Mouse (Mus musculus): Measurements from ENCODE around the gene Zfp949.
A peak's percentile ranks its signal among the peaks of the same experiment; 100 is the strongest.
"Not testable (repeated sequence)": the region's sequence is repeated elsewhere in the genome, so short reads cannot be mapped to it uniquely, and the experiment has no call there.

Zfp949 gene

DNA sequence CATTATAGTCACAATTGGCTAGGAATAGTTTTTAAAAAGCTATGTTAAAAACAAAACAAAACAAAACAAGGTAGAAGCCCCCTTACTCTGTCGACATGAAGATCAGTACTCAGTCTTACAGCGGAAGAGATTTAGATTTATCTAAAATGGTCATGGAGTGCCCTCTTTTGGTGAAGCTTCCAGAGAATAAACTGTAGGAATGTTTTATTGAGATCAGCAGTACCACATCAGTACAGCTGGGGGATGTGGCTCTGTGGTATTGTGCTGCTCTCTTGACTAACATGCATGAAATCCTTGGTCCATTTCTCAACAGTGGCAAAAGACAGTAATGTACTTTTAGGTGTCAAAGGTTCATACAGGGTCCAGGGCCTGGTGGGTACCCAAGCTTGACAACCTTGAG is 5.0 kb upstream of the Zfp949 start:
- DNase-seq (ENCODE audit: low spot score) = peak; percentile 63

GRCm38 (mm10) chr9:88545534-88545933 is 2.3 kb upstream of the Zfp949 start:
- peak; percentile 55 for DNase-seq (ENCODE audit: low spot score)

DNA sequence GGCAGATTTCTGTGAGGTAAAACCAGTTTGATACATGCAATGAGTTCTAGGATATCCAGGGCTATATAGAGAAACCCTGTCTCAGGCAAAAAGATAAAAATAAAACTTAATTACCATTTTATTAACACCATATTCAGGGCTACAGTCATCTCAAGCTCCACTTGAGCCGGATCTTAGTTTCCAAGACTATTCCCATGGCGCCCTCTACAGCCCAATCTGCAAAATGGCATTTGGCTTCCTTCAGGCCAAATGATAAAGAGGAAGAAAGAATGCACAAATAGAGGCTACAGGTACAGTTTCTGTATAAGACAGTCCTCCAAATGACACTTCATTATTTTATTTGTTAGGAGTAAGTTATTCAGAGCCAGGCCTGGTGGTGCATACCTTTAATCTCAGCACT is 1.7 kb upstream of the Zfp949 start:
- peak; percentile 63 for DNase-seq (ENCODE audit: low spot score)

GRCm38 (mm10) chr9:88546657-88547056 is 1.2 kb upstream of the Zfp949 start:
- DNase-seq (ENCODE audit: low spot score) = no peak

DNA sequence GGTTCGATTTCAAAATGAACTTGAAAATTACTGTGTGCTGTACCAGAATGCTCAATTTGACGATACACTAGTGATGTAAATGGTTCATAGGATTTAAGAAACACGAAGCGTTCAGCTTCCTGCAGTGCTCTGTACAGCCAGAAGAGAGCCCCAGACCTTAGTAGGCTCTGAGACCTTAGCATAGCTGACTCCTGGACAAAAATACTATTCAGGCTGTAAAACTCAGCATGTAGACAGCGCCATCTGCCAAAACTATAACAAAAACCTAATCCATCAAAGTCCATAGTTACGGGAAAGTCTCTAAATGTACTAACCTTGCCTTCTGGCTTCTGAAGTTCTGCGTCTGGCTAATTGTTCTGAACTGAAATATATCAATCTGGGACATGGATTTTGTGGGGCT is 550 bp upstream of the Zfp949 start:
- DNase-seq (ENCODE audit: low spot score) = peak; percentile 62

DNA sequence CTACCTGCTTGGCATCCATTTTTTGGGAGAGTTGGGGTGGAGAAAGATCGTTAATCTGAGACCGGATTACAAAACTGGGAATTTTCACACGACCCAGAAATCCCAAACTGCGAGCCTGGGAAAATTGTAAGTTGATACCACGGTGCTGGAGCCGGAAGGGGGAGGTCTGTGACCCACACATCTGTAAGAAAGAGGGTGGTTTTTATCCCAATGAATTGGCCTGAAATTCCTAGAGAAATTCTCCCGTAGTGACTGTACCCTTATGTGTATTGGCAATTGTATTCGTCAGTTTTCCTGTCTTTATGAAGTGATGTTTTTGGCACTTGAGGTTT is 760 bp downstream of the Zfp949 start:
- DNase-seq (ENCODE audit: low spot score) = no peak

GRCm38 (mm10) chr9:88553071-88553470 is 5.3 kb downstream of the Zfp949 start:
- DNase-seq (ENCODE audit: low spot score) = no peak

- DNase-seq (ENCODE audit: low spot score) = no peak
Observed at GRCm38 (mm10) chr9:88558146-88558545, 10.3 kb downstream of the Zfp949 start.

GRCm38 (mm10) chr9:88561476-88561875 is 13.7 kb downstream of the Zfp949 start:
- DNase-seq (ENCODE audit: low spot score) = not testable (repeated sequence)

DNA sequence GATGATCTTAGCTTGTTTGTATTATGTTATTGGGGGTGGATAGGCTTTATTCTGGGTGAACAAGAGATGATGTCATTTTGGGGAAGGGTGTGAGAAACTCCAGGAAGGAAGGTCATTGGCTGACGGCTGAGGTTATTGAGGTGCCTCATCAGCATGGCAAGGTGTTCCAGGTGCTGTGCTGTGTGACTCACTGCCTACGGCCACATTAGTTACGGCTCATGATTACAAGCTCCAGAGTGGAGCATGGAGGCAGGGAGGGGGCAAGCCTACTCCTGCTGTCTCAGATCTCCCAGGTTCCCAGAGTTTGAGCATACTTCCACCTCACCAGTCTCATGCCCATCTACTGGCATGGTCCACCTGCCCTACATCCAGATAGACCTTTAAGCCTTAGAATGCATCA is 22.7 kb downstream of the Zfp949 start:
- not testable (repeated sequence) for DNase-seq (ENCODE audit: low spot score)

GRCm38 (mm10) chr9:88580591-88580990 is 32.8 kb downstream of the Zfp949 start, which contains the start of gene Trim43a:
Gene Trim43a, plus strand, starts transcription at chr9:88580891.
- DNase-seq (ENCODE audit: low spot score) = not testable (repeated sequence)

DNA sequence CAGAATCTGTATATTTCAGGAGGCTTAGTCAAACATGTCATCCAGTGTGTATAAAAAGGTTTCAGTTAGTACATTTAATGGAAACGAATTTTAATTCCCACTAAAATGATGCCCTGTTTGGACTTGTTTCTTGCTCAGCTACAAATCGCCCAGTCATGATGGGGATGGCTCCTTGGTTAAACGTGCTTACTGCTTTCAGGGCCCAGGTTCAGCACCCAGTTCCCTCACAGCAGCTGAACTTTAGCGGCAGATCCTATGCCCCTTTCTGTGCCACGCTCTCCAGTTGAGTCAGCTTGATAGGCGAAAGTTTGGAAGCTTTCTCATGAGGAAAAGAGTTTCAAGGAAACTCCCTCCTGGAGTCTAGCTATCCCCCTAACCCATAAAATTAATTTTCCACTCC is 45.9 kb downstream of the Zfp949 start:
- DNase-seq (ENCODE audit: low spot score) = not testable (repeated sequence)

GRCm38 (mm10) chr9:88599206-88600162 is 51.7 kb downstream of the Zfp949 start:
- DNase-seq (ENCODE audit: low spot score) = peak; percentile 94

Data from MN1 (cell line).